Mouse (Mus musculus): ENCODE data around the gene Zfpm1. TPM values are rescaled to one million over a fixed set of nuclear protein-coding genes. Genes with fewer than 3 reads are reported as not detected.

Zfpm1 gene
- polyA plus RNA-seq, 1 experiment from 2014 or later, result 3.3 TPM

DNA sequence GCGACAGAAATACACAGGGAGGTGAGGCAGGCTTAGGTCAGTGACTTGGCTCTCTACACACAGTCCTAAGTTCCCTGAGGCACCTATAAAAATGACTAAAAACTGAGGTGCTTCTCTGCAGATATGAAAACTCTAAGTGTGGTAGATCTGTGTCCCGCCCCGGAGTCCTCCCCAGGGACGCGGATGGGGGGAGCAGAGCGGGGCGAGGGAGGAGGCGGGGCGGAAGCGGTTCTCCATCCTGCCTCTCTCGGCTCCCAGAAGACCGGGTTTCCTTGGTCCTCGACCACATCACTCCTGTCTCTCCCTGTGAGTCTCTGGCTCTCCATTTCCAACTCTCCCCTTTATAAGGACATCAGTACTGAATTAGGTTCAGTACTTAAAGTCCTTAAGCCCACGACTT lies 61.8 kb downstream of the Zfpm1 start:
- H3K27ac ChIP-seq, result no peak overlapping the region
- peak overlapping the region; percentile 47 for H3K4me2 ChIP-seq (replicated peaks)
- ATAC-seq (ENCODE audit: low FRiP score), result peak; percentile 17; the same call in 1 of the 2 replicates
- peaks cover 71% of the 10 kb centered on the region for H3K27me3 ChIP-seq
- peak overlapping the region; percentile 14; the same call in 1 of the 2 replicates for H3K4me3 ChIP-seq
- H3K9ac ChIP-seq, result peak overlapping the region; percentile 43; the same call in 1 of the 2 replicates
- 3% methylated on average over 13 of the region's 14 CpGs for WGBS
- no peaks in the 10 kb centered on the region for H3K36me3 ChIP-seq
- no peaks in the 10 kb centered on the region for H3K9me3 ChIP-seq (replicated peaks)
- H3K4me1 ChIP-seq, result peaks cover 28% of the 10 kb centered on the region

DNA sequence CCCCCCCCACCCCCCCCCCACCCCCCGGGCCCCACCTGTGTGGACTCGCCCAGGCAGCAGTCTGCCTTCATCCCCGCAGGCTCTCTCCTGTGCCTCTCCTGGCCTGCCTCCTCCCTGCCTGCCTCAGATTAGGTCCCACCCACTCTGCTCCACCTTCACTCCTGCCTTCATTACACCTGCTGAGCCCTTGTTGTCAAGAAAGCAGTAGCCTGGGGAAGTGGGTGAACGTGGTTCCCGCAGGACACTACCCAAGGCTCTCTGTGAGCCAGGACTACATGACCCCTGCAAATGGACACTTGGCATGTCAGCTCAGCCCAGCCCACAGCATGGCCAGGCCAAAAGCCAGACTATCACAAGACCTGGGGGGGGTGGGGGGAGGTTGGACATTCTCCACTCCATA lies 62.3 kb downstream of the Zfpm1 start:
- H3K9ac ChIP-seq, result 0 out of 2 replicates have a peak overlapping the region, but pooled peaks have one; percentile 23
- peak overlapping the region; percentile 14; the same call in 1 of the 2 replicates for H3K4me3 ChIP-seq
- H3K4me1 ChIP-seq, result peaks cover 28% of the 10 kb centered on the region
- H3K4me2 ChIP-seq (replicated peaks), result peak overlapping the region; percentile 47
- no peak overlapping the region for H3K27ac ChIP-seq
- peak; percentile 23; the same call in 1 of the 2 replicates for ATAC-seq (ENCODE audit: low FRiP score)
- no peaks in the 10 kb centered on the region for H3K36me3 ChIP-seq
- 3% methylated on average over 2 of the region's 5 CpGs for WGBS
- H3K27me3 ChIP-seq, result peaks cover 67% of the 10 kb centered on the region
- no peaks in the 10 kb centered on the region for H3K9me3 ChIP-seq (replicated peaks)

DNA sequence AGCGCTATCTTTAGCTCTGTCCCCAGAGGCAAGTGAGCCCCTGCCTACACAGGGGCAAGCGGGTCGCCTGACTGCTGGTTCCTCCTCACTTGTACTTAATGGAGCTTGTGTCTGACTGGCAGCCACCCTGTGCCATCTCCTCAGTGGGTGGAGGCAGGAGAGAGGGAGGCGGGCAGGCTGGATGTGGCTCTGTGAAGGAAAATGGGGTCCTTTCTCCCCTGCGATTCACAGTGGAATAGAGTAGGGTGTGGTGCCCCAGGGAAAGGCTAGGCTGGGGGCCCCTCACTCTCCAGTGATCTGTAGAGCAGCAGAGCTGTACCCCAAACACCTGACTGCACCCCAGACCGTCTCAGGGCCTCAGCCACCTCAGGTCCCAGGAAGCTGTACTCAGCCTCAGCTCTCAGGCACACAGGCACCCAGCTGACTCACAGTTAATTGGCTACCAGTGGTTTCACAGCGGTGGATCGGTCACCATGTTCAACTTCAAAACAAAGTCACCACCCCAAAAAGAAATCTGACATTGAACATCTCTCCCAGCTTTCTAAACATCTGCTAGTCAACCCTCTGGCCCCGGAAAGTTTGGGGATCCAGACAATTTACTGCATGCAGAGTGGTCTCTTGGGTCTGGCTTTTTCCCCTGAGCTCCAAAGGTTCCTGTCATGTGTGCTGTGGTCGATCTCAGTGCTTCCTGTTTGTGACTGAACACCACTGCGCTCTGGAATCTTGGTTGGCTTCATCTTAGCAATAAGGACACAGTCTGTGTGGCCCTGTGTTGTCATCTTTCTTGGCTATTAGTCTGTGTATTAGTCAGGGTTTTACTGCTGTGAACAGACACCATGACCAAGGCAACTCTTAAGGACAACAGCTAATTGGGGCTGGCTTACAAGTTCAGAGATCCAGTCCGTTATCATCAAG lies 63.5 kb downstream of the Zfpm1 start:
- Histone ChIP-seq H3K4me1 (peaks cover 37% of the 10 kb centered on the region), H3K36me3 (no peaks in the 10 kb centered on the region), H3K9ac (peak overlapping the region; percentile 27; the same call in 1 of the 2 replicates), H3K27ac (no peak overlapping the region), H3K27me3 (peaks cover 65% of the 10 kb centered on the region), H3K4me3 (no peak overlapping the region), H3K9me3 (replicated peaks) (no peaks in the 10 kb centered on the region), H3K4me2 (replicated peaks) (no peak overlapping the region)
- no peak for ATAC-seq (ENCODE audit: low FRiP score)
- WGBS, result 52% methylated on average over 12 of the region's 12 CpGs

DNA sequence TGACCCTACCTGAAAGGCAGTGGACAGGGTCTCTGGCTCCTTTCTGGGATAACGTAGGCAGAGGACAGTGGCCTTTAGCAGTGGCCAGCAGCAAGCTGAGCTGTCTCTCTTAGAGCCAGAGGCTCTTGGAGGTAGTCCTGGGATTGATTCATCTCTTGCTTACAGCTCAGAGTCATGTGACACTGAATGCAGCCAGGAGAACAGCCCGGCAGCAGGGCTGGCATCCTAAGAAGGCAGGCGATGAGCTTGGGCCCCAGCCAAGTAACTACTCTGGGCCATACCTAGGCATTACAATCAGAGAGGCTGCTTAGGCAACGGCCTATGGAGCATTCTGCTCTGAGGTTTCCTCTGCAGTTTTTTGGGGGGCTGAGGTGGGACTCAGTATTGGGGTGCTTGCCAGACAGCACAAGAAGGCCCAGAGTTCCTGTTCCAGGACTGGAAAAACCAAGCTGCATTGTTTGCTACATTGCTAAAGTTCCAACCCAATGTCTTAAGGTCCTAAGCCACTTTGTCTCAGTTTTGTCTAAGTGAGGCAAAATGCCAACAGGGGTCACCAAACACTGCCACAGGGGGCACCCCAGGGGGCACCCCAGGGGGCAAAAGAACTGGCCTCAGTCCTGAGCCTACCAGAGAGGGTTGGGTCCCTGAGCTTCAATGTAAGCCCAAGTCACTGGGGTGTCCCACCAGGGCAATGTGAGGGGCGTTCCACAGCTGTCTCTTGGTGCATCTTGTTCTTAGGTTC lies 66.0 kb downstream of the Zfpm1 start:
- Histone ChIP-seq H3K36me3 (no peaks in the 10 kb centered on the region), H3K27ac (no peak overlapping the region), H3K27me3 (peaks cover 51% of the 10 kb centered on the region), H3K9me3 (replicated peaks) (no peaks in the 10 kb centered on the region), H3K4me2 (replicated peaks) (no peak overlapping the region), H3K4me3 (no peak overlapping the region), H3K9ac (no peak overlapping the region), H3K4me1 (peaks cover 38% of the 10 kb centered on the region)
- ATAC-seq (ENCODE audit: low FRiP score), result no peak
- WGBS, result 71% methylated on average over 5 of the region's 5 CpGs

DNA sequence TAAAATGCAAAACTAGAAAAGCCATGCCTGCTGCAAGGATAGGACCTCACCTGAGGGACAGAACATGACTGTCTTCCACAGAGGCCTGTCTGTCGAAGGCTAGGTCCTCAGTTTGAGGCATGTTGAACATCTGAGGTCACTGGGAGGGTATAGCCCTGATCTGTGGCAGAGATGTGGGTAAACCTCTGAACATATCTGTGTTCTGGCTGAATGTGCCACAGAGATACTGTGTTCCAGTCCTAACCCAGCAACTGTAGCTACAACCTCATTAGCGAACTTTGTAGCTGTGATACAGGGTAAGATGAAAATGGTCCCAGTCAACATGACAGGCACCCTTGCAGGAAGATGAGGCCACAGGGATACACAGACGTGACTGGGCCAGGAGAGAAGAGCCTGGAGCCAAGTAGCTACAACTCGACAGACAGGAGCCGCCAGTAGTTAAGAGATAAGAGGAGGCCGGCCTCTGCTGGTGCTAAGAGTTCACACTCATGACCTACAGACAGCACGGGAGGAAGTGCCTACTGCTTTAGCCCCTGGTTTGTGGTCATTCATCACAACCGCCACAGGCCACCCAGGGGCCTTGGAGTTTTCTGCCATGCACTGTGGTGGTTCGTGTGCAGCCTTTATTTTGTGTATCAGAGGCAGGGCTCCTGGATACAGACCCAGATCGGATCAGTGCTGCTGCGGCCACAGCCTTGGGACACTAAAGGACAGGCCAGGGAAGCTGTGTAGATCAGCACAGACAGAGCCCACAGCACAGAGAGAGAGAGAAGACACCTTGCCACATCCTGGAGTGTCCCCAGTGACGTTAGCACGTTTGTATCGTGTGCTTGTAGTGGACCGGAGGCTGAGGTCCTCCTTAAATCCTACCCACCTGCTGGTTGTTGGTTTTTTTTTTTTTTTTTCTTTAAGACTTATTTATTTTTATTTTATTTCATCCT lies 67.7 kb downstream of the Zfpm1 start:
- Histone ChIP-seq H3K27ac (no peak overlapping the region), H3K9ac (no peak overlapping the region), H3K4me1 (peaks cover 21% of the 10 kb centered on the region), H3K4me3 (no peak overlapping the region), H3K9me3 (replicated peaks) (no peaks in the 10 kb centered on the region), H3K27me3 (peaks cover 36% of the 10 kb centered on the region), H3K4me2 (replicated peaks) (no peak overlapping the region), H3K36me3 (no peaks in the 10 kb centered on the region)
- no peak for ATAC-seq (ENCODE audit: low FRiP score)
- WGBS, result 42% methylated on average over 15 of the region's 15 CpGs

DNA sequence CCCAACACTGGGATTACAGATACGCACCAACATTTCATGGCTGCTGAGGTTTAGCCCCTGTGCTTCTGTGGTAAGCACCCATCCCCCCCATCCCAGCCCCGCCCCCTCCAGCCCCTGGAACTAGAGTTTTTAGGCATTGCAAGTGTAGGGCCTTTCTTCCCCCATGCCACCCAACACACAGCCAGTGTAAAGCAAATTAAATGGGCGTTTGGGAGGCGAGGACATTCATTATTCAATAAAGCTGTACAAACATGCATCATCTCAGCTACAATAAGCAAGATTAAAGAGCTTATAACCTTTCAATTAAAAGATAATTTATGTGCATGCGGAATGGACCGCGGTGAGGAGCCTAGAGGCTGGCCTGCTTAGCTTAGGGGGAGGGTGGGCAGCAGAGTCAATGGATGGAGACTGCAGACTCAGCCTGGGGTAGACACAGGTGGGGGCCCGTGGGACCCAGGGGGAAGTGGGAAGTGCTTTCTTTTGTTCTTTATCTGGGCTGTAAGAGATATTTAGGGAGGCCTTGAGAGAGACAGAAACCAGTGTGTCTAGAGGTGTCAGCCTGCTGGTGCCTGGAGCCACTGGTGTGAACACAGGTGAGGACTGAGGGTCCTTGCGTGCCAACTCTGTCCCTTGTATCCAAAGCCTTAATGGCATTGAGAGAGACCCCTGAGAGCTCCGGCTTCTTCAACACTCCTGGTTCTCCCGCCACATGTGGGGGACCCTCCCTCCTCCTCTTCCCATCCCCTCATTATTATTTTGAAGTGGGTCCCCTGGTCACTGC lies 68.6 kb downstream of the Zfpm1 start:
- Histone ChIP-seq H3K27ac (no peak overlapping the region), H3K4me3 (no peak overlapping the region), H3K4me1 (peaks cover 15% of the 10 kb centered on the region), H3K9ac (no peak overlapping the region), H3K27me3 (peaks cover 28% of the 10 kb centered on the region), H3K4me2 (replicated peaks) (no peak overlapping the region), H3K9me3 (replicated peaks) (no peaks in the 10 kb centered on the region), H3K36me3 (no peaks in the 10 kb centered on the region)
- peak; percentile 64 for ATAC-seq (ENCODE audit: low FRiP score)
- WGBS, result 34% methylated on average over 11 of the region's 11 CpGs

DNA sequence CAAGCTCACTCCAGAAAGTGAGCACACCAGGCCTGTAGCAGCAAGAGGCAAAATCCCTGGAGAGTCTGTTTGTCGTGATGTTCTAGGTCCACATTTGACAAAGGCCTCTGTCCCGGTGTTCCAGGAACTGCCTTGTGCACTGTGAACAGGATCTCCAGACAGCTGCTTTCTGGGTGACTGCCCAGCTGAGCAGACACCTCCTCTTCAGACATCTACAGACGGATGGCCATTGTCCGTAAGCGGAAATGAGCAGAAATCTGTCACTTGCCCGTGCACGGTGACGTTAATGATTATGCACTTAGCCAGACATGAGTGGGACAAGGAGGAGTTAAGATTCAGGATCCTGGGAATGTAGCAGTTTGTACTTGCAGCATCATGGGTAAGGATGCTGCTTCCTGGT lies 72.2 kb downstream of the Zfpm1 start:
- H3K4me1 ChIP-seq, result peaks cover 15% of the 10 kb centered on the region
- ATAC-seq (ENCODE audit: low FRiP score), result no peak
- no peak overlapping the region for H3K4me2 ChIP-seq (replicated peaks)
- H3K9me3 ChIP-seq (replicated peaks), result no peaks in the 10 kb centered on the region
- no peak overlapping the region for H3K9ac ChIP-seq
- H3K36me3 ChIP-seq, result no peaks in the 10 kb centered on the region
- no peak overlapping the region for H3K4me3 ChIP-seq
- H3K27ac ChIP-seq, result no peak overlapping the region
- peaks cover 27% of the 10 kb centered on the region for H3K27me3 ChIP-seq
- 84% methylated on average over 8 of the region's 8 CpGs for WGBS

DNA sequence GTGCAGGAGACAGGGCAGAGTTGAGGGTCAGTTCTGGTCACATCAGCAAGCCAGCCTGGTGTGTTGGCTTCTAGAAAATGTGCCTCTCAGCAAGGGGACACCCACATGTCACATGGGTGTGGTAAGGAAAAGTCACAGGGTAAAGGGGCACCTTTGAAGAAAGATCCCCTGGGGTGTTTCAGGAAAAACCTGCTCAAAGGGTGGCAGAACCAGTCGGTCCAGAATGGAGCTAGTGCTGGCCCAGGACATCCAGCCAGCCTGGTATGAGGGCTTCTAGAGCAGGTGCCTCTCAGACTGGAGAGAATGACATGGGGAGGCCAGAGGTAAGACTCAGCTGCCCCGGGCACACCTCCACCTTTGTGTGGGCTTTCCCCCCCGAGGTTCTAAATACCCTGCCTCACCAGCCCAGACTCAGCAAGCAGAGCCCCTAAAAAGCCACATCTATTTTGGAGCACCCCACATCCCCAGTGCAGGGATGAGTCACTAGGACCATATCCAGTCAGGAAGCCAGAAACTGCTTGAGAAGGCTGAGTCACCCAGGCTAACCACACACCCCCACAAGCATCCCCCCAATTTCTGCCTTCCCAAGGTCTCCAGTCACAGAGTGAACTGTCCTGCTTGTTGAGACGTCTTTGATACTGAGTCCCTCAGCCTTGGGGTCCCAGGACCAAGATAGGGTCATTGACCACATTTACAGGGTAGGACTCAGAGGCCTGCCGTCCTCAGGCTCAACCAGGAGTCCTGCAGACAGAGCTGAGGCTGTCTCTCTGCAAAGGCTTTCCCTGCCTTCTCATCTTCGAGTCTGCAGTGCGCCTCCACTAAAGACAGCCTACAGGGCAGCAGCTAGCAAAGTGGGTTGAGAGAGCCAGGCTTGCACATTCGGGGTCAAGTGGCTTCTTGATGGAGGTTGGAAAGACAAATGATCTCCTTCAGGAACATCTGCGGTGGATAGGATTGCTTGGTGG lies 74.0 kb downstream of the Zfpm1 start:
- no peak overlapping the region for H3K4me3 ChIP-seq
- 73% methylated on average over 9 of the region's 9 CpGs for WGBS
- no peak overlapping the region for H3K4me2 ChIP-seq (replicated peaks)
- no peak for ATAC-seq (ENCODE audit: low FRiP score)
- no peak overlapping the region for H3K9ac ChIP-seq
- H3K27me3 ChIP-seq, result peaks cover 20% of the 10 kb centered on the region
- H3K36me3 ChIP-seq, result no peaks in the 10 kb centered on the region
- no peak overlapping the region for H3K27ac ChIP-seq
- H3K4me1 ChIP-seq, result peaks cover 2% of the 10 kb centered on the region
- no peaks in the 10 kb centered on the region for H3K9me3 ChIP-seq (replicated peaks)

DNA sequence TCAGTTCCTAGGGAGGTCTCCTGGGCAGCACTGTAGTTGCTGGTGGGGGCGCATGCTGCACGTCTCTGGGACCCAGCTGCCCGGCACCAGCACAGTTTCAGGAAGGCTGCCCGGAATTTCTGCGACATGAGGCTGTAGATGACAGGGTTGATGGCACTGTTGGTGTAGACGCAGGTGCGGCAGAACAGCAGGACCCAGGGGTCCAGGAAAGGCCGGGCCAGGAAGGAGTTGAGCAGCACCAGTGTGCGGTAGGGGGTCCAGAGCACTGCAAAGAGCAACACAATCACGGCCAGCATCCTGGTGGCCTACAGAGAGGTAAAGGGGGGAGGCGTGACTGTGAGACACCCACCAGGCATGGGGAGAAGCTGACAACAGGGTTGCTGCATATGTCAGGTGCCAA lies 75.3 kb downstream of the Zfpm1 start:
- no peak overlapping the region for H3K9ac ChIP-seq
- H3K4me1 ChIP-seq, result no peaks in the 10 kb centered on the region
- H3K27me3 ChIP-seq, result peaks cover 27% of the 10 kb centered on the region
- no peak overlapping the region for H3K4me2 ChIP-seq (replicated peaks)
- H3K9me3 ChIP-seq (replicated peaks), result no peaks in the 10 kb centered on the region
- H3K36me3 ChIP-seq, result no peaks in the 10 kb centered on the region
- no peak overlapping the region for H3K4me3 ChIP-seq
- WGBS, result 46% methylated on average over 11 of the region's 11 CpGs
- no peak overlapping the region for H3K27ac ChIP-seq
- no peak for ATAC-seq (ENCODE audit: low FRiP score)

DNA sequence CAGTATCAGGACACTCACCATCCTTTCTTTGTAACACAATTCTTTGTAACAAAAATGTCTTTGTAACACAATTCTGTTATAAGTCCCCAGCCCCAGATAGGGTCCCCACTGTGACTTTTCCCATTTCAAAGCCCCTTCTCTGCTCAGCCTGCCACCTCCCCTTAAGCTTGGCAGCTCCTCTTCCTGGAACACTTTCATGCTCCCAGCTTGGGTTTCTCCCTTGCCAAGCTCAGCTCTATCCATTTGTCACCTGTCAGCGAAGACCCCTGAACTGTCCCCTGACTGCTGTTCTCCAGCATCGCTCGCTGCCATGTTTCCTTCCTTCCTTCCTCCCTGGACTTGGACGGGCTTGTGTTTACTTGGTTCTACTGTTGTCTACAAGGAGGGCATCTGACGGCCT lies 75.7 kb downstream of the Zfpm1 start:
- Histone ChIP-seq H3K27me3 (peaks cover 27% of the 10 kb centered on the region), H3K36me3 (no peaks in the 10 kb centered on the region), H3K9me3 (replicated peaks) (no peaks in the 10 kb centered on the region), H3K9ac (no peak overlapping the region), H3K27ac (no peak overlapping the region), H3K4me1 (no peaks in the 10 kb centered on the region), H3K4me2 (replicated peaks) (no peak overlapping the region), H3K4me3 (no peak overlapping the region)
- ATAC-seq (ENCODE audit: low FRiP score), result no peak
- WGBS, result 83% methylated on average over 5 of the region's 5 CpGs

All from hindbrain, embryonic 12.5 days (tissue).